Mouse (Mus musculus) testis, adult 2 months (tissue): ENCODE results near the gene Pcgf3.

Experiments used
- CTCF ChIP-seq: fragments of 200-500 bp; IDR thresholded peaks from 2 replicates; pipeline ENCODE4 v1.5.1; 2012; ENCODE audit warnings: low read depth, mild to moderate bottlenecking, inconsistent platforms, low read length, moderate library complexity; ENCODE audit not compliant: control insufficient read depth, insufficient read depth, insufficient replicate concordance
- POLR2A ChIP-seq: fragments of 200-500 bp; IDR thresholded peaks from 2 replicates; pipeline ENCODE4 v1.6.1; 2012; ENCODE audit warnings: low read depth, mild to moderate bottlenecking, inconsistent platforms, low read length, moderate library complexity; ENCODE audit not compliant: control insufficient read depth

- TF ChIP-seq CTCF (no peak), POLR2A (no peak)
Observed at GRCm38 (mm10) chr5:108460461-108460860, 571 bp upstream of the Pcgf3 start.
